8 mouse cellular contexts compared by ENCODE assay signal in genomic region chr17:34661121-34661591, GRCm38 (mm10). TPM values are rescaled to one million over a fixed set of nuclear protein-coding genes. Genes with fewer than 3 reads are reported as not detected.
A peak's percentile ranks its signal among the peaks of the same experiment; 100 is the strongest.
DNase-seq lines count a peak whose midpoint lies in the region; ATAC-seq and TF ChIP-seq lines count a peak whose summit lies in the region.

No protein-coding gene starts in this region.

- H3K27me3 ChIP-seq in forebrain, embryonic 11.5 days (ENCODE audit: control insufficient read depth, insufficient read depth, low read length) = 0 out of 2 replicates have a peak, but pooled peaks cover 2% of the 10 kb centered on the region
- H3K27me3 ChIP-seq in hindbrain, embryonic 12.5 days = peaks cover 42% of the 10 kb centered on the region
- peaks cover 27% of the 10 kb centered on the region for H3K27me3 ChIP-seq in limb, embryonic 14.5 days (ENCODE audit: control insufficient read depth, insufficient read depth, low read length)
- H3K27me3 ChIP-seq in neural tube, embryonic 14.5 days (ENCODE audit: control insufficient read depth, insufficient read depth, low read length) = peaks cover 7% of the 10 kb centered on the region; the same call in 1 of the 2 replicates

- H3K4me1 ChIP-seq in forebrain, embryonic 11.5 days (replicated peaks; ENCODE audit: control insufficient read depth, insufficient read depth, low read length) = peaks cover 3% of the 10 kb centered on the region; the same call in 1 of the 2 replicates
- H3K4me1 ChIP-seq in hindbrain, embryonic 12.5 days = peaks cover 13% of the 10 kb centered on the region
- peaks cover 7% of the 10 kb centered on the region for H3K4me1 ChIP-seq in limb, embryonic 14.5 days (ENCODE audit: control insufficient read depth, insufficient read depth, low read length)
- no peaks in the 10 kb centered on the region for H3K4me1 ChIP-seq in neural tube, embryonic 14.5 days (ENCODE audit: control insufficient read depth, insufficient read depth, low read length)

- no peak overlapping the region for H3K4me3 ChIP-seq in forebrain, embryonic 11.5 days (ENCODE audit: low read depth, low read length)
- H3K4me3 ChIP-seq in hindbrain, embryonic 12.5 days = 0 out of 2 replicates have a peak overlapping the region, but pooled peaks have one; percentile 4
- H3K4me3 ChIP-seq in limb, embryonic 14.5 days (replicated peaks; ENCODE audit: low read length) = peak overlapping the region; percentile 5; the same call in 1 of the 2 replicates
- H3K4me3 ChIP-seq in neural tube, embryonic 14.5 days (ENCODE audit: low read depth, low read length) = no peak overlapping the region

- peak; percentile 69 for DNase-seq in adipocyte (ENCODE audit: low spot score)
- peak; percentile 54 for DNase-seq in forebrain, embryonic 11.5 days (ENCODE audit: low spot score)
- DNase-seq in limb, embryonic 14.5 days (ENCODE audit: low spot score) = peak; percentile 11
- no peak for DNase-seq in layer of hippocampus, postnatal 36 days
- no peak for DNase-seq in thymus, postnatal 25 days

- no peak for TF ChIP-seq POLR2A in limb, embryonic 14.5 days (IDR thresholded peaks at IDR 0.05; ENCODE audit: borderline replicate concordance, extremely low read depth, insufficient read depth, insufficient read length)

- no peaks in the 10 kb centered on the region for H3K9me3 ChIP-seq in forebrain, embryonic 11.5 days (ENCODE audit: control insufficient read depth, low read length)
- no peaks in the 10 kb centered on the region for H3K9me3 ChIP-seq in hindbrain, embryonic 12.5 days (replicated peaks)
- H3K9me3 ChIP-seq in limb, embryonic 14.5 days (ENCODE audit: control insufficient read depth, low read length) = no peaks in the 10 kb centered on the region
- H3K9me3 ChIP-seq in neural tube, embryonic 14.5 days (ENCODE audit: control insufficient read depth, low read length) = no peaks in the 10 kb centered on the region

- no peak overlapping the region for H3K27ac ChIP-seq in forebrain, embryonic 11.5 days (ENCODE audit: low read depth, low read length)
- no peak overlapping the region for H3K27ac ChIP-seq in hindbrain, embryonic 12.5 days
- H3K27ac ChIP-seq in limb, embryonic 14.5 days (replicated peaks; ENCODE audit: low read depth, low read length) = no peak overlapping the region
- H3K27ac ChIP-seq in neural tube, embryonic 14.5 days (ENCODE audit: low read depth, low read length) = no peak overlapping the region

- H3K4me2 ChIP-seq in forebrain, embryonic 11.5 days (ENCODE audit: low read depth, low read length, severe bottlenecking) = peak overlapping the region; percentile 15; the same call in 1 of the 2 replicates
- peak overlapping the region; percentile 29; the same call in 1 of the 2 replicates for H3K4me2 ChIP-seq in hindbrain, embryonic 12.5 days (replicated peaks)
- peak overlapping the region; percentile 35; the same call in 1 of the 2 replicates for H3K4me2 ChIP-seq in limb, embryonic 14.5 days (replicated peaks; ENCODE audit: low read depth, low read length, severe bottlenecking)
- H3K4me2 ChIP-seq in neural tube, embryonic 14.5 days (ENCODE audit: low read depth, low read length) = 0 out of 2 replicates have a peak overlapping the region, but pooled peaks have one; percentile 14

- no peak overlapping the region for H3K9ac ChIP-seq in forebrain, embryonic 11.5 days (ENCODE audit: low read length)
- H3K9ac ChIP-seq in hindbrain, embryonic 12.5 days = no peak overlapping the region
- H3K9ac ChIP-seq in limb, embryonic 14.5 days (ENCODE audit: low read depth, low read length, severe bottlenecking) = no peak overlapping the region
- no peak overlapping the region for H3K9ac ChIP-seq in neural tube, embryonic 14.5 days (replicated peaks; ENCODE audit: low read depth, low read length)

- H3K36me3 ChIP-seq in forebrain, embryonic 11.5 days (ENCODE audit: control insufficient read depth, insufficient read depth, low read length) = no peaks in the 10 kb centered on the region
- H3K36me3 ChIP-seq in hindbrain, embryonic 12.5 days = no peaks in the 10 kb centered on the region
- no peaks in the 10 kb centered on the region for H3K36me3 ChIP-seq in limb, embryonic 14.5 days (ENCODE audit: control insufficient read depth, insufficient read depth, low read length)
- no peaks in the 10 kb centered on the region for H3K36me3 ChIP-seq in neural tube, embryonic 14.5 days (ENCODE audit: control insufficient read depth, insufficient read depth, low read length)

- 13% methylated on average over 19 of the region's 19 CpGs for WGBS in forebrain, embryonic 11.5 days
- WGBS in hindbrain, embryonic 12.5 days = 10% methylated on average over 19 of the region's 19 CpGs
- WGBS in limb, embryonic 14.5 days = 5% methylated on average over 18 of the region's 19 CpGs
- 11% methylated on average over 19 of the region's 19 CpGs for WGBS in neural tube, embryonic 14.5 days

- no peak for ATAC-seq in forebrain, embryonic 11.5 days (replicated peaks; ENCODE audit: low FRiP score)
- ATAC-seq in hindbrain, embryonic 12.5 days (ENCODE audit: low FRiP score) = no peak
- no peak for ATAC-seq in limb, embryonic 14.5 days (ENCODE audit: low FRiP score, low read depth)
- no peak for ATAC-seq in neural tube, embryonic 14.5 days (ENCODE audit: low read depth)
- ATAC-seq in activated CD4-positive, CD25-positive, alpha-beta regulatory T cell, adult 4 months = no peak

RNA-seq across cellular contexts. Expression of gene Tnxb, which starts 9.2 kb away (rescaled TPM):
- 0.03 TPM in 1 of 2 replicates, not detected in the other for polyA plus RNA-seq in forebrain, embryonic 11.5 days (2014; fragmentation: Nextera tagmentation; extraction: Ambion mirVana)
- polyA plus RNA-seq in hindbrain, embryonic 12.5 days (2016; fragmentation: Nextera tagmentation; extraction: Ambion mirVana) = 0.04 and 0.05 TPM in 2 replicates
- 4.5 and 5.4 TPM in 2 replicates for polyA plus RNA-seq in limb, embryonic 14.5 days (2012; rRNA removed)
- polyA plus RNA-seq in limb, embryonic 14.5 days (2014; fragmentation: Nextera tagmentation; extraction: Ambion mirVana) = 1.5 and 2.0 TPM in 2 replicates
- polyA plus RNA-seq in neural tube, embryonic 14.5 days (2014; fragmentation: Nextera tagmentation; extraction: Ambion mirVana) = 0.23 and 0.32 TPM in 2 replicates
- 10 to 100 TPM in 1 of 2 experiments, 1 to 10 TPM in 1; 9.9 to 10.7 TPM for total RNA-seq in layer of hippocampus, postnatal 36 days (2021)
- not detected for polyA plus RNA-seq in activated CD4-positive, CD25-positive, alpha-beta regulatory T cell, adult 4 months (2017; shearing (Covaris generic))

RNA-seq across cellular contexts. Expression of gene Atf6b, which starts 14.2 kb away (rescaled TPM):
- polyA plus RNA-seq in forebrain, embryonic 11.5 days (2014; fragmentation: Nextera tagmentation; extraction: Ambion mirVana) = 79.5 and 82.9 TPM in 2 replicates
- polyA plus RNA-seq in hindbrain, embryonic 12.5 days (2016; fragmentation: Nextera tagmentation; extraction: Ambion mirVana) = 114 and 119 TPM in 2 replicates
- polyA plus RNA-seq in limb, embryonic 14.5 days (2012; rRNA removed) = 104 and 121 TPM in 2 replicates
- polyA plus RNA-seq in limb, embryonic 14.5 days (2014; fragmentation: Nextera tagmentation; extraction: Ambion mirVana) = 68.3 and 80.9 TPM in 2 replicates
- polyA plus RNA-seq in neural tube, embryonic 14.5 days (2014; fragmentation: Nextera tagmentation; extraction: Ambion mirVana) = 71.8 and 92.5 TPM in 2 replicates
- total RNA-seq in layer of hippocampus, postnatal 36 days (2021) = 100 to 1,000 TPM in 1 of 2 experiments, 10 to 100 TPM in 1; 89.9 to 101 TPM
- polyA plus RNA-seq in activated CD4-positive, CD25-positive, alpha-beta regulatory T cell, adult 4 months (2017; shearing (Covaris generic)) = 10 to 100 TPM; 15.6 to 26.7 TPM

RNA-seq across cellular contexts. Expression of gene Fkbpl, which starts 16.6 kb away (rescaled TPM):
- 14.5 and 18.2 TPM in 2 replicates for polyA plus RNA-seq in forebrain, embryonic 11.5 days (2014; fragmentation: Nextera tagmentation; extraction: Ambion mirVana)
- polyA plus RNA-seq in hindbrain, embryonic 12.5 days (2016; fragmentation: Nextera tagmentation; extraction: Ambion mirVana) = 15.7 and 16.2 TPM in 2 replicates
- polyA plus RNA-seq in limb, embryonic 14.5 days (2012; rRNA removed) = 5.1 TPM in 2 replicates
- 11.9 and 12.5 TPM in 2 replicates for polyA plus RNA-seq in limb, embryonic 14.5 days (2014; fragmentation: Nextera tagmentation; extraction: Ambion mirVana)
- polyA plus RNA-seq in neural tube, embryonic 14.5 days (2014; fragmentation: Nextera tagmentation; extraction: Ambion mirVana) = 11.5 and 14.8 TPM in 2 replicates
- total RNA-seq in layer of hippocampus, postnatal 36 days (2021) = 10 to 100 TPM; 17.9 to 18.0 TPM
- polyA plus RNA-seq in activated CD4-positive, CD25-positive, alpha-beta regulatory T cell, adult 4 months (2017; shearing (Covaris generic)) = 1 to 10 TPM; 3.5 to 5.4 TPM

RNA-seq across cellular contexts. Expression of gene Prrt1, which starts 31.8 kb away (rescaled TPM):
- 2.4 and 2.7 TPM in 2 replicates for polyA plus RNA-seq in forebrain, embryonic 11.5 days (2014; fragmentation: Nextera tagmentation; extraction: Ambion mirVana)
- polyA plus RNA-seq in hindbrain, embryonic 12.5 days (2016; fragmentation: Nextera tagmentation; extraction: Ambion mirVana) = 3.0 and 3.1 TPM in 2 replicates
- polyA plus RNA-seq in limb, embryonic 14.5 days (2012; rRNA removed) = 5.5 and 5.7 TPM in 2 replicates
- polyA plus RNA-seq in limb, embryonic 14.5 days (2014; fragmentation: Nextera tagmentation; extraction: Ambion mirVana) = 0.40 and 0.94 TPM in 2 replicates
- polyA plus RNA-seq in neural tube, embryonic 14.5 days (2014; fragmentation: Nextera tagmentation; extraction: Ambion mirVana) = 6.7 and 9.3 TPM in 2 replicates
- total RNA-seq in layer of hippocampus, postnatal 36 days (2021) = 100 to 1,000 TPM; 317 to 352 TPM
- 1 to 10 TPM in 1 of 2 experiments, under 1 TPM in 1; 0.34 to 1.4 TPM for polyA plus RNA-seq in activated CD4-positive, CD25-positive, alpha-beta regulatory T cell, adult 4 months (2017; shearing (Covaris generic))

RNA-seq across cellular contexts. Expression of gene Ppt2, which starts 32.8 kb away (rescaled TPM):
- polyA plus RNA-seq in forebrain, embryonic 11.5 days (2014; fragmentation: Nextera tagmentation; extraction: Ambion mirVana) = 26.4 and 29.0 TPM in 2 replicates
- polyA plus RNA-seq in hindbrain, embryonic 12.5 days (2016; fragmentation: Nextera tagmentation; extraction: Ambion mirVana) = 20.9 and 21.7 TPM in 2 replicates
- 39.6 and 52.4 TPM in 2 replicates for polyA plus RNA-seq in limb, embryonic 14.5 days (2012; rRNA removed)
- 27.0 and 29.9 TPM in 2 replicates for polyA plus RNA-seq in limb, embryonic 14.5 days (2014; fragmentation: Nextera tagmentation; extraction: Ambion mirVana)
- 21.9 and 25.4 TPM in 2 replicates for polyA plus RNA-seq in neural tube, embryonic 14.5 days (2014; fragmentation: Nextera tagmentation; extraction: Ambion mirVana)
- total RNA-seq in layer of hippocampus, postnatal 36 days (2021) = 10 to 100 TPM; 44.4 to 50.8 TPM
- 10 to 100 TPM; 13.3 to 16.8 TPM for polyA plus RNA-seq in activated CD4-positive, CD25-positive, alpha-beta regulatory T cell, adult 4 months (2017; shearing (Covaris generic))

Comparison
In these comparisons a context has a peak if more than half of its experiments do, and no peak if none do; other contexts are left out.
1. DNase-seq: peak in adipocyte (single experiment), forebrain, embryonic 11.5 days (single experiment) and limb, embryonic 14.5 days (single experiment); none in layer of hippocampus, postnatal 36 days (0 of 2) and thymus, postnatal 25 days (single experiment).
2. H3K4me3 ChIP-seq: peak in hindbrain, embryonic 12.5 days (single experiment) and limb, embryonic 14.5 days (single experiment); none in forebrain, embryonic 11.5 days (single experiment) and neural tube, embryonic 14.5 days (single experiment).
3. Peak in every context shown above with its lines, with median percentiles within 50 percentile points of each other: H3K4me2 ChIP-seq.